8 mouse cellular contexts compared by ENCODE assay signal in genomic region chr12:17576041-17576440, GRCm38 (mm10). TPM values are rescaled to one million over a fixed set of nuclear protein-coding genes. Genes with fewer than 3 reads are reported as not detected.
DNase-seq lines count a peak whose midpoint lies in the region; ATAC-seq and TF ChIP-seq lines count a peak whose summit lies in the region.

No protein-coding gene starts in this region.

- H3K27me3 ChIP-seq in forebrain, embryonic 16.5 days (replicated peaks; ENCODE audit: control insufficient read depth, insufficient read depth, low read length) = no peaks in the 10 kb centered on the region
- H3K27me3 ChIP-seq in intestine, postnatal 0 days (replicated peaks; ENCODE audit: control insufficient read depth, insufficient read depth, low read length) = no peaks in the 10 kb centered on the region
- peaks cover 7% of the 10 kb centered on the region; the same call in 1 of the 2 replicates for H3K27me3 ChIP-seq in midbrain, embryonic 10.5 days (ENCODE audit: low read depth, poor library complexity, severe bottlenecking)

- H3K4me1 ChIP-seq in forebrain, embryonic 16.5 days (replicated peaks; ENCODE audit: control insufficient read depth, insufficient read depth, low read length) = peaks cover 9% of the 10 kb centered on the region
- H3K4me1 ChIP-seq in intestine, postnatal 0 days (replicated peaks; ENCODE audit: control insufficient read depth, insufficient read depth, low read length) = no peaks in the 10 kb centered on the region
- peaks cover 9% of the 10 kb centered on the region for H3K4me1 ChIP-seq in midbrain, embryonic 10.5 days

- no peak overlapping the region for H3K9ac ChIP-seq in forebrain, embryonic 16.5 days (replicated peaks; ENCODE audit: low read depth, low read length)
- H3K9ac ChIP-seq in intestine, postnatal 0 days (ENCODE audit: low read depth, low read length) = no peak overlapping the region

- H3K36me3 ChIP-seq in forebrain, embryonic 16.5 days (ENCODE audit: control insufficient read depth, insufficient read depth) = no peaks in the 10 kb centered on the region
- no peaks in the 10 kb centered on the region for H3K36me3 ChIP-seq in intestine, postnatal 0 days (ENCODE audit: control insufficient read depth, insufficient read depth)
- H3K36me3 ChIP-seq in midbrain, embryonic 10.5 days = no peaks in the 10 kb centered on the region

- WGBS in forebrain, embryonic 16.5 days = 7% methylated on average over 6 of the region's 6 CpGs
- 7% methylated on average over 6 of the region's 6 CpGs for WGBS in intestine, postnatal 0 days
- 12% methylated on average over 6 of the region's 6 CpGs for WGBS in midbrain, embryonic 10.5 days

- H3K4me2 ChIP-seq in forebrain, embryonic 16.5 days (ENCODE audit: low read length) = no peak overlapping the region
- no peak overlapping the region for H3K4me2 ChIP-seq in intestine, postnatal 0 days (replicated peaks; ENCODE audit: low read depth)

- H3K9me3 ChIP-seq in forebrain, embryonic 16.5 days (ENCODE audit: control insufficient read depth, low read length) = no peaks in the 10 kb centered on the region
- no peaks in the 10 kb centered on the region for H3K9me3 ChIP-seq in intestine, postnatal 0 days (ENCODE audit: control insufficient read depth)
- H3K9me3 ChIP-seq in midbrain, embryonic 10.5 days (replicated peaks) = no peaks in the 10 kb centered on the region

- H3K4me3 ChIP-seq in forebrain, embryonic 16.5 days (replicated peaks; ENCODE audit: low read length) = no peak overlapping the region
- H3K4me3 ChIP-seq in intestine, postnatal 0 days (ENCODE audit: low read depth, low read length) = no peak overlapping the region
- H3K4me3 ChIP-seq in midbrain, embryonic 10.5 days = no peak overlapping the region

- peak; percentile 20; the same call in 1 of the 2 replicates for ATAC-seq in forebrain, embryonic 16.5 days
- ATAC-seq in intestine, postnatal 0 days = peak; percentile 60; the same call in 1 of the 2 replicates
- ATAC-seq in activated CD4-positive, CD25-positive, alpha-beta regulatory T cell, adult 4 months = no peak

- peak; percentile 46 for DNase-seq in testis, postnatal 10 days (ENCODE audit: low spot score)
- DNase-seq in testis, postnatal 14 days (ENCODE audit: low spot score) = no peak
- peak; percentile 22 for DNase-seq in midbrain, embryonic 10.5 days (ENCODE audit: low spot score)
- no peak for DNase-seq in right cerebral cortex, postnatal 4 days
- no peak for DNase-seq in layer of hippocampus, adult 11-12 months (ENCODE audit: low spot score)

- H3K27ac ChIP-seq in forebrain, embryonic 16.5 days (ENCODE audit: low read length) = no peak overlapping the region
- H3K27ac ChIP-seq in intestine, postnatal 0 days (ENCODE audit: low read depth, low read length) = no peak overlapping the region; the same call in 1 of the 2 replicates
- peak overlapping the region; percentile 63 for H3K27ac ChIP-seq in midbrain, embryonic 10.5 days (replicated peaks)

- no peak for TF ChIP-seq CTCF in intestine, postnatal 0 days (IDR thresholded peaks at IDR 0.05; ENCODE audit: low read depth)

RNA-seq across cellular contexts. Expression of gene Odc1, which starts 31.4 kb away (rescaled TPM):
- polyA plus RNA-seq in forebrain, embryonic 16.5 days (2015; fragmentation: Nextera tagmentation; extraction: Ambion mirVana) = 217 and 246 TPM in 2 replicates
- 86.7 and 87.8 TPM in 2 replicates for polyA plus RNA-seq in intestine, postnatal 0 days (2015; fragmentation: Nextera tagmentation; extraction: Ambion mirVana)
- polyA plus RNA-seq in midbrain, embryonic 10.5 days (2016; fragmentation: Nextera tagmentation; extraction: Ambion mirVana) = 269 and 305 TPM in 2 replicates
- 10 to 100 TPM; 19.1 to 21.2 TPM for polyA plus RNA-seq in activated CD4-positive, CD25-positive, alpha-beta regulatory T cell, adult 4 months (2017; shearing (Covaris generic))

Comparison
In these comparisons a context has a peak if more than half of its experiments do, and no peak if none do; other contexts are left out.
1. DNase-seq: peak in testis, postnatal 10 days (single experiment) and midbrain, embryonic 10.5 days (single experiment); none in testis, postnatal 14 days (single experiment), right cerebral cortex, postnatal 4 days (single experiment) and layer of hippocampus, adult 11-12 months (single experiment).